Mouse (Mus musculus): Measurements from ENCODE around the gene Klrk1.
"Not testable (repeated sequence)": the region's sequence is repeated elsewhere in the genome, so short reads cannot be mapped to it uniquely, and the experiment has no call there.

The Klrk1 gene

GRCm38 (mm10) chr6:129623735-129624134 lies at the start of gene Klrk1:
TSS of gene Klrk1 (minus strand) at chr6:129623864.
- no peak for DNase-seq (ENCODE audit: extremely low read depth, low read depth)

GRCm38 (mm10) chr6:129661301-129661700 lies 37.6 kb upstream of the Klrk1 start:
- not testable (repeated sequence) for DNase-seq (ENCODE audit: extremely low read depth, low read depth)

- DNase-seq (ENCODE audit: extremely low read depth, low read depth), result not testable (repeated sequence)
Measured at GRCm38 (mm10) chr6:129660589-129660988, 36.9 kb upstream of the Klrk1 start, which contains the start of gene Klrc2. TSS of gene Klrc2 (minus strand) at chr6:129660689.

DNA sequence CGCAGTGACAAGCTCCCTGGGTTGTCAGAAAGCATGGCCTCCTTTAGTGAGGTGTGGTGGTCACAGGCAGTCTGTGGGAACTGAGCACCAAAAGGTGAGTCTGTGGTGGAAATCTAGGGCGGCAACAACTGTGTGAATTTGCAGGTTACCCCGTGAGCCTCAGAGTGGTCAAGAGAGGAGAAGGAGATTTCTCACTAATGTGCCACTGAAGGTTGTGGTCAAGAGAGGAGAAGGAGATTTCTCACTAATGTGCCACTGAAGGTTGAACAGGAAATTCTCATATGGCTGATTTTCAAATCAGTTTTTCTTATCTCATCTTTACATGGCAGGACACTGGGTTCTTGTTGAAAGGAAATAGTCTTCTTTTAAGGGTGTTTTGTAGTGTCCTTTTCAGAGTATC lies 20.4 kb upstream of the Klrk1 start:
- DNase-seq (ENCODE audit: extremely low read depth, low read depth), result not testable (repeated sequence)

DNA sequence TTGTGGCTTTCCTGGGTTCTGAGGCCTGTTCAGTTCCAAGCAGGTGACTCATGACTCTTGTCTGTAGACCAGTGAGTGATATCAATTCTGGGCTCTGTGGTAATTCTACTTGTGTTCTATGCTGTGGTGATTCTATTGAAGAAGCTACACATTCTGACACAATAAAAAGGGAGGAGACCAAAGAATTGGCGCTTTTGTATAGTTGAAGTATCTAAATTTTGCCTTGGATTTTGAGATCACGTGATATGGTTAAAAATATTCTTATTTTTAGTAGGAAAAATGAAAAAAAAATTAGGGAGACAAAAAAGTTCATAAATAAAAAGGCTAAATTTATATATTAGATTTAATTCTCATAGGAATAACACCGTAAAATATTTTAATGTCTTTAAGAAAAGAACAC lies 19.6 kb upstream of the Klrk1 start, which contains the start of gene Klrc3:
Gene Klrc3 (minus strand): TSS at position 101 of the 400 bp plus-strand sequence.
- DNase-seq (ENCODE audit: extremely low read depth, low read depth), result not testable (repeated sequence)

DNA sequence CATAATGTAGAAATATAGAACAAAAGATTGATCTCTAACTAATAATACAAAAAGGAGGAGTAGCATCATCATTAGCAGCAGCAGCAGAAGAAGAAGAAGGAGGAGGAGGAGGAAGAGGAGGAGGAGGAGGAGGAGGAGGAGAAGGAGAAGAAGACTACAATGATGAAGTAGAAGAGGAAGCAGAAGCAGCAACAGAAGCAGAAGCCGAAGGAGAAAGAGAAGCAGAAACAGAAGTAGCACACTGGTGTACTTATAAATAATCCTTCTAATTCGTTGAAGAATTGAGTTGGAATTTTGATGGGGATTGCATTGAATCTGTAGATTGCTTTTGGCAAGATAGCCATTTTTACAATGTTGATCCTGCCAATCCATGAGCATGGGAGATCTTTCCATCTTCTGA lies 7.4 kb upstream of the Klrk1 start:
- not testable (repeated sequence) for DNase-seq (ENCODE audit: extremely low read depth, low read depth)

DNA sequence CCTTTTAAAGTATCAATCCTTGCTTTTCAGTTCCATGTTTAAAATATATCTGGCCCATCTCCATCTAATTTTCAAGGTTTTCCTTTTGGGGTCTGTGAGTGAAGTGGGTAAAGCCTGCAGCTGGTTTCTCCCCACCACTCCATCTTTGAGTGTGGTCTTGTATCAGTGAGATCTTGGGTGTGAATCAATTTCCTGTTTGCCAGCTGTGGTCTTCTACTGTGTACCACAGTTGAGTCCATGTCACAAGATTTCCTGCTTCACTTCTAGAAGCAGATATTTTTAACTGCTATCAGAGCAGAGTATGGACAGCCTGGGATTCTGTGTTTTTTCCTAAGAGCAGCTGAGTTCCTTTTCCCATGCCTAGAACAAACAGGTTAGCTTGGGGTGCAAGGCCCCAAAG lies 15.3 kb downstream of the Klrk1 start:
- DNase-seq (ENCODE audit: extremely low read depth, low read depth), result no peak

- DNase-seq (ENCODE audit: extremely low read depth, low read depth), result peak; percentile 21
Measured at GRCm38 (mm10) chr6:129591508-129591907, 32.2 kb downstream of the Klrk1 start, which contains the start of gene Klrd1. TSS of gene Klrd1 (plus strand) at chr6:129591782.

DNA sequence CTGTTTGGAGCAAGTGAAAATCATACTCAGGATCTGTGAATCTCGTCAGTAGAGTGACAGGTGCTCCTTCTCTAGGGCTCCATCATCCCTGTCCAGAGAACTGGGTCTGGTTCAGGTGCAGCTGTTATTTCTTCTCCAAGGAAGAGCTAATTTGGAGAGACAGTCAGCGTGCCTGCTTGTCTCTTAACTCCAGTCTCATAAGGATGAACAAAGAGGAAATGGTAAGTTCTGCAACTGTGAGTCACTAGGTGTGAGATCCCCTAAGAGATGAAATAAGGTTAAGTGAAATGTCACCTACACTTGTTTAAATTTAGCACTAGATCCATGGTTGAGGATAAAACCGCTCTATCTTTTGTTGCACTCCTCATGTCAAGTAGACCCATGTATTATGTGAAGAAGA lies 40.6 kb downstream of the Klrk1 start:
- DNase-seq (ENCODE audit: extremely low read depth, low read depth), result no peak

- peak; percentile 33 for DNase-seq (ENCODE audit: extremely low read depth, low read depth)
Measured at GRCm38 (mm10) chr6:129581896-129582295, 41.8 kb downstream of the Klrk1 start.

- peak; percentile 23 for DNase-seq (ENCODE audit: extremely low read depth, low read depth)
Measured at GRCm38 (mm10) chr6:129581274-129581673, 42.4 kb downstream of the Klrk1 start.

GRCm38 (mm10) chr6:129577605-129578004 lies 46.1 kb downstream of the Klrk1 start, which contains the start of gene Klre1:
TSS of gene Klre1 (plus strand) at chr6:129577905.
- no peak for DNase-seq (ENCODE audit: extremely low read depth, low read depth)

DNA sequence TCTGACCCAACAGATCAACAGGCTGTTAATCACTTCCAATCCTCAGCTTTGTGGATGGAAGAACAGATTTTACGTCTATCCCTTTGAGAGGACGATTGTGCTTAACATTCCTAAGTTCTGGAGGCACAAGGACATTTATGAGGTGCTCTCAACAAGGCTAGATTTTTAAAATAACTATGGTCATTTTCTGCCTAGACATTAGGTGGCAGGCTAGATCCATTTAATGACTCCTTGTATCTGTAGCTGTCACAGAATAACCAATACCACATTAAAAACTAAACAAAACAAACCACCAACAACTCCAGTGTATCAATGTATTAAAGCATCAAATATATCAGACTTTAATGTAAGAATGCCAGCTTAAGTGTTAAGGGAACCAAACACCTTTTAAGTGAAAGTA lies 48.3 kb downstream of the Klrk1 start:
- DNase-seq (ENCODE audit: extremely low read depth, low read depth), result no peak

DNA sequence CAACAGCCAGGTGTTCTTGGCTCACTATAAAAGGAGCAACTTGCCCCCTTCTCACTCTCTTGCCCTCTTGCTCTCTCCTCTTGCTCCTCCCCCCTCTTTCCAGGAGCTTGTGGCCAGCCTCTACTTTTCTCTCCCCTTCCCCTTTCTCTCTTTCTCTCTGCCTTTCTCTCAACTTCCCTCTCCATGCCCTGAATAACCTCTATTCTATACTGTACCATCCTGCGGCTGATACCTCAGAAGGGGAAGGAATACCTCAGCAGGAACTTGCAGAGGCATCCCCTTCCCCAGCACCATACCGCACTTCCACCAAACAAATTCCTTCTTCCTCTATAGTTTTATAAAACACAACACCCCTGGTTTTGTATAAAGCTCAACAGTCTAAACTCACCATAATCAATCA lies 58.4 kb downstream of the Klrk1 start:
- DNase-seq (ENCODE audit: extremely low read depth, low read depth), result no peak
